Mouse (Mus musculus): ENCODE measurements at regions not wholly inside any gene's neighbourhood (a gene's known extent, or its start where the extent isn't known, plus 50 kb on each side); places are given as distances from the start of the nearest gene placed in this dataset.

DNA sequence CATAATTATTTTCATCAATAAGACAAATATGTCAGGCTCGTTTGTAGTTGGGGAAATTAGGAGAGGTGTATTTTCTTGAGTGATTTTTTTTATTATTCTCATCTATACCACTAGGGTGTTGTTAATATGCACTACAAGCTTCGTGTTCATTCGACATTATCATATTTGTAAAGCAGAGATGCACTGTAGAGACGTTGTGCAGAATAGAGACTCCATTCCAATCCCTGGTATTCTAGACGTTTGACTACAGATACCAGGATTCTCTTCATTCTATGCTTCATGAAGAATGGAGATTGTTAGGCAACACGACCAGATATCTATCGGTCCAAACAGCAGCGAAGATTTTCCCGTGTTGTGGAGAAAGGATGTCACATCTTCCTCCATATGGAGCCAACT, 793.8 kb upstream of the Api5 start:
- TF ChIP-seq CTCF (IDR thresholded peaks at IDR 0.05; ENCODE audit: borderline replicate concordance, insufficient read depth, low read length) = no peak
- TF ChIP-seq POLR2A (IDR thresholded peaks at IDR 0.05; ENCODE audit: low read depth, low read length) = no peak

All from embryonic fibroblast, embryonic 13.5 days (primary cell).